Mouse (Mus musculus) kidney, adult 2 months (tissue): ENCODE data around the gene Coq7. TPM values are rescaled to one million over a fixed set of nuclear protein-coding genes. Genes with fewer than 3 reads are reported as not detected.

ENCODE experiments used
- DNase-seq: peaks from one replicate; pipeline ENCODE4 v3.0.0; 2021
- H3K27ac ChIP-seq: fragments of 200-500 bp; 2 replicates; pipeline ENCODE4 v1.5.1; 2012; ENCODE audit warnings: low read depth, low read length, control low read depth, inconsistent platforms; ENCODE audit not compliant: insufficient read depth
- H3K27me3 ChIP-seq: fragments of 200-500 bp; replicated peaks from 2 replicates; pipeline ENCODE4 v1.6.1; 2012; ENCODE audit warnings: mild to moderate bottlenecking, moderate library complexity, low read length, inconsistent platforms; ENCODE audit not compliant: control insufficient read depth, insufficient read depth
- H3K36me3 ChIP-seq: fragments of 200-500 bp; 2 replicates; pipeline ENCODE4 v1.6.1; 2012; ENCODE audit warnings: mild to moderate bottlenecking, moderate library complexity, low read length, inconsistent platforms; ENCODE audit not compliant: control insufficient read depth, insufficient read depth
- H3K4me1 ChIP-seq: fragments of 200-500 bp; 2 replicates; pipeline ENCODE4 v1.6.1; 2011; ENCODE audit warnings: low read length; ENCODE audit not compliant: control insufficient read depth, insufficient read depth
- H3K4me3 ChIP-seq: fragments of 200-500 bp; 2 replicates; pipeline ENCODE4 v1.5.1; 2011; ENCODE audit warnings: mild to moderate bottlenecking, low read depth, low read length, control low read depth; ENCODE audit not compliant: insufficient read depth
- CTCF ChIP-seq: fragments of 200-500 bp; conservative IDR thresholded peaks from 2 replicates; pipeline ENCODE4 v1.5.1; 2011; ENCODE audit warnings: low read depth, mild to moderate bottlenecking, control low read depth, low read length, moderate library complexity, mixed read lengths; ENCODE audit not compliant: insufficient read depth, insufficient read length
- POLR2A ChIP-seq: fragments of 200-500 bp; IDR thresholded peaks from one replicate; pipeline ENCODE4 v1.6.1; 2011; ENCODE audit warnings: low read depth, low read length, control low read depth
- WGBS: fragments of 180-500 bp; shearing (Covaris S2); methylation state at CpG from one replicate; pipeline ENCODE4 v1.1.7; 2018; 5-methylcytosine and 5-hydroxymethylcytosine counted together
- polyA plus RNA-seq: library from polyadenylated mRNA; depleted of rRNA; stranded (reverse); fragments of >200 nt; gene quantifications from 2 replicates; pipeline ENCODE4 v1.2.3, GENCODE M21; 2012

The Coq7 gene
- polyA plus RNA-seq, 1 experiment: 82.6 TPM

DNA sequence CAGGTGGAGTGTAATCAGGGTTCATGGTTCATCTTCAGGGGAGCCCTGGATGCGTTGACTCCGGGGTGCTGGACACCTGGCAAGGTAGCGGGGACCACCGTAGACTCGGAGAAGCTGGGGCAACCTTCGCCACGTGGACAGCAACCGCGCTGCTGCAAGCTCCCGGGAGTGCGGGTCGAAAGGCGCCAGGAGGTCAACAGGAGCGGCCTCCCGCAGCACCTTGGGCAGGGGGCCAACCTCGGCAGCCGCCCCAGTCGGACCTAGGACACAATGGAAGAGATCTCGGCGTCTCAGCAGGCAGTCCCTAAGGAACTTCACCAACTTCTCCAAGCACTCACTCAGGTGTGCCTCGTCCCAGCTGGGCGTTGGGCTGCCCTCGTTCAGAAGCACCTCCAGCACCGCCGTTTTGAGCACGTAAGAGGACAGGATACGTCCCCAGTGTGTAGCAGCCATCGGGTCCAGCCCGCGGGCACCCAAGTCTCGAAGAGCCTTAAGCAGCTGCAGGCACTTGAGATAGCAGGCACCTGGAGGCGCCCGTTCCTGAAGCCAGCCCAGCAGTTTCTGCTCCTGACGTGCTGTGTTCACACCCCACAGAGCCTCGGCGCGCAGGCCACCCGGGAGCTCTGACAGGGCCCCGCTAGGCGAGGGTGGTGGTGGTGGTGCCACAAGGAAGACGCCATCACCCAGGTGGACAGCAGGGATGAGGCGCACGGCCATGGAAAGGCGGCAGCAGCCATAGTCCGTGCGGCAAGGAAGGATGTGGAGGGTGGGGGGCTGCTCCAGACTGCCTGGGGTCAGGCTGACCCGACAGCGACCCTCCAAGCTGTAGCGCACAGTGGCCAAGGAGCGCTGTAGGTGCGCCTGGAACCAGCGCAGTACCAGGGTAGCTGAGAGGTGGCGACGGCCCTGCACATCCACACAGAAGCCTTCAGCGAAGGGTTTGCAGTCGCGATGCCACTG, 43.2 kb downstream of the Coq7 start:
- H3K4me1 ChIP-seq: 0 out of 2 replicates have a peak, but pooled peaks cover 2% of the 10 kb centered on the region
- no peak for DNase-seq
- 60% methylated on average over 57 of the region's 57 CpGs for WGBS
- H3K36me3 ChIP-seq: no peaks in the 10 kb centered on the region
- H3K4me3 ChIP-seq: peak overlapping the region; percentile 55
- no peaks in the 10 kb centered on the region for H3K27me3 ChIP-seq
- TF ChIP-seq CTCF: no peak
- no peak for TF ChIP-seq POLR2A
- H3K27ac ChIP-seq: no peak overlapping the region

DNA sequence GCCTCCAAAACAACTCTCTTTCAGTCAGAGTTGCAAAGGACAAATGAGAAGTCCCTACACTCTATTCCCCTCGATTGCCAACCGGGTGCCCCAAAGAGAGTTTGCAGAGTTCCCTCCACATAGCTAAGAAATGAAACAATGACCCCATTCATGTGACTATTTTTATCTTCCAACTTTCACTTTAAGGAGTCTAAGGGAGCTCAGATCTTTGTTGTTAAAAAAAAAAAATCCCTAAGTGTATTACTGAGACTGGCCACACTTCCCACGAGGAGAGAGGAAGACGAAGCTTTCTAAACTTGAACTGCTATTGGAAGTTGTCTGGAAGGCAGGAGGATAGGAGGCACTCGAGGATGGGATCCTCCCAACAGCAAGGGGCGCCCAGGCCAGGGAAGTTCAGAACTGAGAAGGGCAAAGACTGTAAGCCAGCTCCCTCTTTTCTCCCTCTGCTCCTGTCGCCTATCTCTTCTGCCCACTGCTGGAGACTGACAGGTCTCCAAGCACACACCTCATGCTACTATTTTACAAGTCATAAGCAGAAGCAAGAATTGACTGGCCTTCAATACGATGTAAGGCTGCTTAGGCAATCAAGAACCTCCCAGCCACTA, 45.0 kb downstream of the Coq7 start:
- TF ChIP-seq POLR2A (no peak), CTCF (no peak)
- peak overlapping the region; percentile 47; the same call in 1 of the 2 replicates for H3K27ac ChIP-seq
- H3K4me3 ChIP-seq: 0 out of 2 replicates have a peak overlapping the region, but pooled peaks have one; percentile 15
- H3K4me1 ChIP-seq: 0 out of 2 replicates have a peak, but pooled peaks cover 2% of the 10 kb centered on the region
- H3K27me3 ChIP-seq: no peaks in the 10 kb centered on the region
- WGBS: 44% methylated on average over 8 of the region's 8 CpGs
- peak; percentile 19 for DNase-seq
- H3K36me3 ChIP-seq: no peaks in the 10 kb centered on the region

DNA sequence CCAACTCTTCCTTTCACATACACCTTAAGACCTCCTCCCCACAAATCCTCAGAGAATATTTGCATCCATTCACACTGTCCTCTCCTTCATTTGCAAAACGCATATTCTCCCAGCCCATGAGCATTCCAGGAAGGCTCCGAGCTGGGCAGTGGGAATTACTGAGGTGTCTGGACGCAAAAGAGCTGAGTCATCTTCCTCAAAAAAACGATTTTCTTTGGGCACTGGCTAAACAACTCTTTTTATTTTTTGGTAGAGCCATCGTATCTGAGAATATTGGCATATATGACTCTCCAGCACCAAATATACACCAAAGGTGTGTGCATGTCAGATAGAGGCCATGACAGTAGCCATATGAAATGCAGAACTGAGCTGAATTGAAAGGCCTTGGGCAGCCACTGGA, 46.2 kb downstream of the Coq7 start:
- H3K4me1 ChIP-seq: no peaks in the 10 kb centered on the region
- no peak overlapping the region for H3K27ac ChIP-seq
- DNase-seq: no peak
- no peak overlapping the region for H3K4me3 ChIP-seq
- WGBS: 54% methylated on average over 5 of the region's 5 CpGs
- H3K27me3 ChIP-seq: no peaks in the 10 kb centered on the region
- no peaks in the 10 kb centered on the region for H3K36me3 ChIP-seq
- no peak for TF ChIP-seq CTCF
- TF ChIP-seq POLR2A: no peak

DNA sequence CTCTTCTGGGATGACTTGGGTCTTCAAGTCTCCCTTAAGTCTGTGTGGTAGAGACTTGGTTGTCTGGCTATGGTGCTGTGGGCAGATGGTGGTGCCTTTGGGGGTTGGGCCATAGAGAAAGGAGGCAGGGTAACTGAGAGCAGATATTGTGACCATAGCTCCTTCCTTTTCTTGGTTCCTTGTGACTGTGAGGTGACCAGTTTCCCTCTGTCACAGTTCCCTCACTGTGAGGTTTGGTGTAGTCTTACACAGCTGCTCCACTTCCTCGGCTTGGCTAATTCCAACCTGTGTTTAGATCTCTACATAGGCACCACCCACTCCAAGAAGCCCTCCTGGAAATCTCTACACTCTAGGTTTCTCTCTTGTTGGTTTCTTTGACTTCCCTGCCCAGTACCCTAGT, 49.2 kb downstream of the Coq7 start:
- 89% methylated on average over 1 of the region's 1 CpGs for WGBS
- Histone ChIP-seq H3K4me1 (no peaks in the 10 kb centered on the region), H3K36me3 (no peaks in the 10 kb centered on the region), H3K27ac (no peak overlapping the region), H3K27me3 (no peaks in the 10 kb centered on the region), H3K4me3 (no peak overlapping the region)
- TF ChIP-seq POLR2A (no peak), CTCF (no peak)
- no peak for DNase-seq

DNA sequence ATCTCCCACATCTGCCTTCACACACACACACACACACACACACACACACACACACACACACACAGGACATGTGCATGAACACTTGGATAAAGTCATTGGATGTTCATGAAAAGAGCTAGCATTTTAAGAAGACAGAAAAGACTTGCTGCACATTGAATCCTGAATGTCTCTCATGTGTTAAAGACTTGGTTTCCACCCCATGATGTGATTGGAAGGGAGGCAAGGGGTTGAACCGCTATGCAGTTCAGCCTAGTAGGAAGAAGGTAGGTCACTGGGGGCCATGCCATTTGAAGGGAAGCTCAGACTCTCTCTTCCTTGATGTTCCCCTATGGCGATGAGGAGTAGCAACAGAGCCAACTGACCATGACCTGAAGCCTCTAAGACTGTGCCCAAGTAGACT, 51.2 kb downstream of the Coq7 start:
- Histone ChIP-seq H3K27ac (peak overlapping the region; percentile 36; the same call in 1 of the 2 replicates), H3K36me3 (no peaks in the 10 kb centered on the region), H3K4me3 (no peak overlapping the region), H3K4me1 (no peaks in the 10 kb centered on the region), H3K27me3 (no peaks in the 10 kb centered on the region)
- no peak for DNase-seq
- WGBS: 81% methylated on average over 2 of the region's 2 CpGs
- TF ChIP-seq POLR2A (no peak), CTCF (no peak)

DNA sequence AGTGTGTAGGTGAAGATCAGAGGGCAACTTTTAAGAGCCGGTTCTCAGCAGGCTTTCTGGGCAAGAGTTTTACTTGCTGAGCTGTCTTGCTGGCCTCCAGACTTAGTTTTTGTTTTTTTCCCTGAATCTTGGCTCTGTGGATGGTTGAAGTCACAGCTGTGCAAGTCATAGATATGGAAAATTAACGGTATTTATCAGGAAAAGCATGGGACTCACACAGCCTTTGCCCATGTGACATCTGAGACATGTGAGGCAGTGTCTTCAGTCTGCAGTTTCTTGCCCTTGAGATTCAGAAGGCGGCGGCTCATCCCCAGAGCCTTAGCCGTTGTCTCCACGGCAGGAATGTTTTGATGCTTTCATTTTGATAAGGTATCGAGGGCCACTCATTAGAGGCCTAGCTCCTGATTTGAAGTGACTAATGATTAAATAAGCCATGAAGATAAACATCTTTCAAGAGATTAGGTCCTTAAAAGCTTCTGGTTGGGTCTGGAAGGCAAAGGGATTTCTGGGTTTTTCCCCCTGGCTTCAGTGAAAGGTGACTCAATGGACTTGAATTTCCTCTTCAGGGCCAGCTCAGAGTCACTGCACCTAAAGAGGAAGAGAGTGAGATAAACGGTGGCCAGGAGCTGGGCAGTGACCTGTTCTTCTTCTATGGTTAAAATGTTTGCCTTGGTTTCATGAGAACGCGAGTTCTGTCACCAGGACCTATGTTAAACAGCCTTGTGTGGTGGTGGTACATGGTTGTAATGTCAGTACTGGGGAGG, 51.9 kb downstream of the Coq7 start:
- Histone ChIP-seq H3K36me3 (no peaks in the 10 kb centered on the region), H3K4me3 (no peak overlapping the region), H3K4me1 (no peaks in the 10 kb centered on the region), H3K27ac (peak overlapping the region; percentile 36; the same call in 1 of the 2 replicates), H3K27me3 (no peaks in the 10 kb centered on the region)
- DNase-seq: no peak
- 73% methylated on average over 10 of the region's 10 CpGs for WGBS
- TF ChIP-seq POLR2A: no peak
- no peak for TF ChIP-seq CTCF

DNA sequence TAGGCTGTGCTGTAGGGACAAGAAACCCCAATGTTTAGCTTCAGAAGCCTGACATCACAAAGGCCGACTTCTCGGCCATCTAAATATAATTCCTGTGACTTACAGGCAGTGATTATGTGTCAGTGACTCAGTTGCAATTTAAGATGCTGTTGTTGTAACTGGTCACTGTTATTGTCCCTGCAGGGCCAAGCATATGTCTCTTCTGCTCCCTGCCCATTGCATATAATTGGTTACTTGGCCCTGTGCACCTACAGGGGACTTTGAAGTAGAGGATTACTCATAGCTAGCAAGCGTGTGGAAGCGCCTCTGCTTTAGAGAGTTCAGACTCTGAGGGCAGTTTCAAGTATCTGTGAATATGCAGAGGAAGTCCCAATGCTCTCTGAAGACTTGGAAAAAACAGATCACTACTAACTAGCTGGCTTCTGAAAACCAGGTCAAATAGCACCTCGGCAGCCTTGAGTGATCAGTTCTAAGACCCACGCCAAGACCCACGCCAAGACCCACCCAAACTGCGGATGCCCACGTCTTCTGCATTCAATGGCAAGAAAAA, 52.9 kb downstream of the Coq7 start:
- Histone ChIP-seq H3K4me1 (no peaks in the 10 kb centered on the region), H3K36me3 (no peaks in the 10 kb centered on the region), H3K27me3 (no peaks in the 10 kb centered on the region), H3K27ac (0 out of 2 replicates have a peak overlapping the region, but pooled peaks have one; percentile 17), H3K4me3 (no peak overlapping the region)
- 83% methylated on average over 9 of the region's 9 CpGs for WGBS
- TF ChIP-seq CTCF (no peak), POLR2A (no peak)
- DNase-seq: no peak
